Mouse (Mus musculus): ENCODE data around the gene Sqor. TPM values are rescaled to one million over a fixed set of nuclear protein-coding genes. Genes with fewer than 3 reads are reported as not detected.

Gene Sqor
- polyA plus RNA-seq, 2 experiments: 1.7 to 4.0 TPM

GRCm38 (mm10) chr2:122781590-122782356, 16.7 kb downstream of the Sqor start:
- ATAC-seq (ENCODE audit: insufficient read depth): no peak
- Histone ChIP-seq H3K27ac (no peak overlapping the region), H3K9me3 (ENCODE audit: control insufficient read depth, low read length) (no peaks in the 10 kb centered on the region), H3K9ac (replicated peaks) (no peak overlapping the region), H3K4me1 (replicated peaks; ENCODE audit: control insufficient read depth in 2 of 2, insufficient read depth in 2 of 2, low read length in 1 of 2) (peaks cover 0 to 3% of the 10 kb centered on the region in 2 experiments; a peak in 2 of 4 replicates), H3K4me3 (ENCODE audit: insufficient read depth in 1 of 2, low read depth in 2 of 2, low read length in 2 of 2) (no peak overlapping the region), H3K27me3 (ENCODE audit: control insufficient read depth, insufficient read depth, low read length) (no peaks in the 10 kb centered on the region), H3K4me2 (ENCODE audit: low read depth) (no peak overlapping the region), H3K36me3 (replicated peaks; ENCODE audit: control insufficient read depth, insufficient read depth, low read depth) (no peaks in the 10 kb centered on the region)
- no peak for DNase-seq (ENCODE audit: low read depth in 3 of 3, low spot score in 3 of 3)
- WGBS (ENCODE audit: insufficient replicate concordance): 53% methylated on average over 8 of the region's 8 CpGs
- TF ChIP-seq CTCF (IDR thresholded peaks at IDR 0.05; ENCODE audit: low read depth): no peak
- no peak for TF ChIP-seq EP300 (IDR thresholded peaks at IDR 0.05; ENCODE audit: low read depth)

- peaks cover 0 to 3% of the 10 kb centered on the region in 2 experiments; a peak in 2 of 4 replicates for H3K4me1 ChIP-seq (replicated peaks; ENCODE audit: control insufficient read depth in 2 of 2, insufficient read depth in 2 of 2, low read length in 1 of 2)
- WGBS (ENCODE audit: insufficient replicate concordance): 75% methylated on average over 2 of the region's 2 CpGs
- H3K27ac ChIP-seq: no peak overlapping the region
- DNase-seq (ENCODE audit: low read depth in 3 of 3, low spot score in 3 of 3): no peak
- H3K4me3 ChIP-seq (ENCODE audit: insufficient read depth in 1 of 2, low read depth in 2 of 2, low read length in 2 of 2): no peak overlapping the region
- H3K9ac ChIP-seq (replicated peaks): no peak overlapping the region
- no peak for ATAC-seq (ENCODE audit: insufficient read depth)
- H3K27me3 ChIP-seq (ENCODE audit: control insufficient read depth, insufficient read depth, low read length): no peaks in the 10 kb centered on the region
- no peaks in the 10 kb centered on the region for H3K36me3 ChIP-seq (replicated peaks; ENCODE audit: control insufficient read depth, insufficient read depth, low read depth)
- no peaks in the 10 kb centered on the region for H3K9me3 ChIP-seq (ENCODE audit: control insufficient read depth, low read length)
- TF ChIP-seq CTCF (IDR thresholded peaks at IDR 0.05; ENCODE audit: low read depth) (no peak), EP300 (IDR thresholded peaks at IDR 0.05; ENCODE audit: low read depth) (no peak)
- H3K4me2 ChIP-seq (ENCODE audit: low read depth): no peak overlapping the region
Observed at GRCm38 (mm10) chr2:122783730-122784129, 18.7 kb downstream of the Sqor start.

GRCm38 (mm10) chr2:122784701-122785100, 19.7 kb downstream of the Sqor start:
- Histone ChIP-seq H3K4me1 (replicated peaks; ENCODE audit: control insufficient read depth in 2 of 2, insufficient read depth in 2 of 2, low read length in 1 of 2) (peaks cover 0 to 3% of the 10 kb centered on the region in 2 experiments; a peak in 2 of 4 replicates), H3K9ac (replicated peaks) (no peak overlapping the region), H3K4me3 (ENCODE audit: insufficient read depth in 1 of 2, low read depth in 2 of 2, low read length in 2 of 2) (no peak overlapping the region), H3K4me2 (ENCODE audit: low read depth) (no peak overlapping the region), H3K9me3 (ENCODE audit: control insufficient read depth, low read length) (no peaks in the 10 kb centered on the region), H3K27ac (no peak overlapping the region), H3K36me3 (replicated peaks; ENCODE audit: control insufficient read depth, insufficient read depth, low read depth) (no peaks in the 10 kb centered on the region), H3K27me3 (ENCODE audit: control insufficient read depth, insufficient read depth, low read length) (no peaks in the 10 kb centered on the region)
- no peak for TF ChIP-seq CTCF (IDR thresholded peaks at IDR 0.05; ENCODE audit: low read depth)
- TF ChIP-seq EP300 (IDR thresholded peaks at IDR 0.05; ENCODE audit: low read depth): no peak
- ATAC-seq (ENCODE audit: insufficient read depth) (no peak), DNase-seq (ENCODE audit: low read depth in 3 of 3, low spot score in 3 of 3) (no peak)
- 72% methylated on average over 3 of the region's 3 CpGs for WGBS (ENCODE audit: insufficient replicate concordance)

GRCm38 (mm10) chr2:122786167-122786566, 21.1 kb downstream of the Sqor start:
- Histone ChIP-seq H3K9me3 (ENCODE audit: control insufficient read depth, low read length) (no peaks in the 10 kb centered on the region), H3K4me2 (ENCODE audit: low read depth) (no peak overlapping the region), H3K4me1 (replicated peaks; ENCODE audit: control insufficient read depth in 2 of 2, insufficient read depth in 2 of 2, low read length in 1 of 2) (no peaks in the 10 kb centered on the region), H3K4me3 (ENCODE audit: insufficient read depth in 1 of 2, low read depth in 2 of 2, low read length in 2 of 2) (no peak overlapping the region), H3K9ac (replicated peaks) (no peak overlapping the region), H3K36me3 (replicated peaks; ENCODE audit: control insufficient read depth, insufficient read depth, low read depth) (no peaks in the 10 kb centered on the region), H3K27ac (no peak overlapping the region), H3K27me3 (ENCODE audit: control insufficient read depth, insufficient read depth, low read length) (no peaks in the 10 kb centered on the region)
- no peak for DNase-seq (ENCODE audit: low read depth in 3 of 3, low spot score in 3 of 3)
- 80% methylated on average over 2 of the region's 2 CpGs for WGBS (ENCODE audit: insufficient replicate concordance)
- no peak for TF ChIP-seq EP300 (IDR thresholded peaks at IDR 0.05; ENCODE audit: low read depth)
- TF ChIP-seq CTCF (IDR thresholded peaks at IDR 0.05; ENCODE audit: low read depth): no peak
- no peak for ATAC-seq (ENCODE audit: insufficient read depth)

- DNase-seq (ENCODE audit: low read depth in 3 of 3, low spot score in 3 of 3): no peak
- H3K27ac ChIP-seq: no peak overlapping the region
- no peak overlapping the region for H3K9ac ChIP-seq (replicated peaks)
- 59% methylated on average over 7 of the region's 7 CpGs for WGBS (ENCODE audit: insufficient replicate concordance)
- H3K27me3 ChIP-seq (ENCODE audit: control insufficient read depth, insufficient read depth, low read length): no peaks in the 10 kb centered on the region
- no peaks in the 10 kb centered on the region for H3K36me3 ChIP-seq (replicated peaks; ENCODE audit: control insufficient read depth, insufficient read depth, low read depth)
- no peaks in the 10 kb centered on the region for H3K4me1 ChIP-seq (replicated peaks; ENCODE audit: control insufficient read depth in 2 of 2, insufficient read depth in 2 of 2, low read length in 1 of 2)
- H3K9me3 ChIP-seq (ENCODE audit: control insufficient read depth, low read length): no peaks in the 10 kb centered on the region
- TF ChIP-seq EP300 (IDR thresholded peaks at IDR 0.05; ENCODE audit: low read depth) (no peak), CTCF (IDR thresholded peaks at IDR 0.05; ENCODE audit: low read depth) (no peak)
- no peak overlapping the region for H3K4me3 ChIP-seq (ENCODE audit: insufficient read depth in 1 of 2, low read depth in 2 of 2, low read length in 2 of 2)
- ATAC-seq (ENCODE audit: insufficient read depth): no peak
- no peak overlapping the region for H3K4me2 ChIP-seq (ENCODE audit: low read depth)
Observed at GRCm38 (mm10) chr2:122789311-122789710, 24.3 kb downstream of the Sqor start.
